Mouse (Mus musculus) small intestine, adult 2 months (tissue): Measurements from ENCODE around the gene C4b.
"Not testable (repeated sequence)": the region's sequence is repeated elsewhere in the genome, so short reads cannot be mapped to it uniquely, and the experiment has no call there.

Experiments used
- CTCF ChIP-seq: fragments of 200-500 bp; IDR thresholded peaks from 2 replicates; pipeline ENCODE4 v1.5.1; 2012; ENCODE audit warnings: low read depth, mild to moderate bottlenecking, control low read depth, inconsistent platforms, low read length, moderate library complexity, mixed read lengths; ENCODE audit not compliant: insufficient replicate concordance, insufficient read length; ENCODE audit errors: extremely low read depth
- POLR2A ChIP-seq: fragments of 200-500 bp; IDR thresholded peaks from 2 replicates; pipeline ENCODE4 v1.6.1; 2012; ENCODE audit warnings: low read depth, mild to moderate bottlenecking, control low read depth, inconsistent platforms, low read length, moderate library complexity

- TF ChIP-seq CTCF, POLR2A: not testable (repeated sequence)
Observed at GRCm38 (mm10) chr17:34729155-34729554, 14.5 kb downstream of the C4b start.
